Mouse (Mus musculus) spleen, adult 2 months (tissue): Measurements from ENCODE around the gene Cdca7l.

Experiments used
- CTCF ChIP-seq: fragments of 200-500 bp; IDR thresholded peaks from 2 replicates; pipeline ENCODE4 v1.5.1; 2011; ENCODE audit warnings: mild to moderate bottlenecking, inconsistent platforms; ENCODE audit not compliant: insufficient read depth, insufficient read length, insufficient replicate concordance; ENCODE audit errors: extremely low read depth
- POLR2A ChIP-seq: fragments of 200-500 bp; IDR thresholded peaks from 2 replicates; pipeline ENCODE4 v1.6.1; 2011; ENCODE audit warnings: low read depth, low read length, inconsistent platforms

- no peak for TF ChIP-seq CTCF
- no peak for TF ChIP-seq POLR2A
Measured at GRCm38 (mm10) chr12:117805576-117805975, 1.5 kb downstream of the Cdca7l start.
